Mouse (Mus musculus) hindbrain, postnatal 0 days (tissue): ENCODE measurements around the gene Iqgap2. TPM values are rescaled to one million over a fixed set of nuclear protein-coding genes. Genes with fewer than 3 reads are reported as not detected.

ENCODE experiments used
- ATAC-seq: fragments of 200-750 bp; cut with Nextera tagmentation; 2 replicates; pipeline ENCODE4 v1.8.0; 2017; ENCODE audit warnings: mild to moderate bottlenecking, moderate TSS enrichment, moderate library complexity
- DNase-seq: peaks from one replicate; pipeline ENCODE4 v3.0.0-alpha.2; 2015; ENCODE audit warnings: low spot score
- H3K27ac ChIP-seq: fragments of 300-500 bp; sonication (generic); 2 replicates; pipeline ENCODE4 v1.5.1; 2014; ENCODE audit warnings: mild to moderate bottlenecking
- H3K27me3 ChIP-seq: fragments of 300-500 bp; sonication (generic); 2 replicates; pipeline ENCODE4 v1.6.1; 2014; ENCODE audit warnings: low read length, mixed read lengths; ENCODE audit not compliant: insufficient read depth
- H3K36me3 ChIP-seq: fragments of 300-500 bp; sonication (generic); 2 replicates; pipeline ENCODE4 v1.6.1; 2014; ENCODE audit warnings: low read length, mixed read lengths; ENCODE audit not compliant: insufficient read depth
- H3K4me1 ChIP-seq: fragments of 300-500 bp; sonication (generic); 2 replicates; pipeline ENCODE4 v1.6.1; 2014; ENCODE audit warnings: antibody characterized with exemption, low read length, mixed read lengths; ENCODE audit not compliant: insufficient read depth
- H3K4me2 ChIP-seq: fragments of 300-500 bp; sonication (generic); 2 replicates; pipeline ENCODE4 v1.6.1; 2014; ENCODE audit warnings: low read depth, mild to moderate bottlenecking, low read length, moderate library complexity, mixed read lengths
- H3K4me3 ChIP-seq: fragments of 300-500 bp; sonication (generic); 2 replicates; pipeline ENCODE4 v1.5.1; 2014; ENCODE audit warnings: low read length
- H3K9ac ChIP-seq: fragments of 300-500 bp; sonication (generic); replicated peaks from 2 replicates; pipeline ENCODE4 v1.6.1; 2014; ENCODE audit warnings: mild to moderate bottlenecking, low read length, moderate library complexity, mixed read lengths
- H3K9me3 ChIP-seq: fragments of 300-500 bp; sonication (generic); 2 replicates; pipeline ENCODE4 v1.6.1; 2016; ENCODE audit warnings: low read length, mixed read lengths
- CTCF ChIP-seq: IDR thresholded peaks from 2 replicates; pipeline ENCODE4 v1.5.1; 2016; ENCODE audit warnings: antibody characterized with exemption, control low read depth, low read depth
- WGBS: fragments of 180-500 bp; shearing (Covaris S2); extraction: QIAGEN DNeasy Blood & Tissue Kit; methylation state at CpG from one replicate; pipeline ENCODE4 v1.1.7; 2014; 5-methylcytosine and 5-hydroxymethylcytosine counted together
- polyA plus RNA-seq: library from polyadenylated mRNA; unstranded; fragments of >200 nt; fragmentation: Nextera tagmentation; extraction: Ambion mirVana; gene quantifications from 2 replicates; pipeline ENCODE4 v1.2.1, GENCODE M21; 2015
- total RNA-seq: library from RNA; depleted of rRNA; stranded (reverse); fragments of >200 nt; gene quantifications from 2 replicates; pipeline ENCODE4 v1.2.3, GENCODE M21; 2014

The Iqgap2 gene
- total and polyA plus RNA-seq, 2 experiments from 2014 or later: 2.9 to 3.1 TPM

DNA sequence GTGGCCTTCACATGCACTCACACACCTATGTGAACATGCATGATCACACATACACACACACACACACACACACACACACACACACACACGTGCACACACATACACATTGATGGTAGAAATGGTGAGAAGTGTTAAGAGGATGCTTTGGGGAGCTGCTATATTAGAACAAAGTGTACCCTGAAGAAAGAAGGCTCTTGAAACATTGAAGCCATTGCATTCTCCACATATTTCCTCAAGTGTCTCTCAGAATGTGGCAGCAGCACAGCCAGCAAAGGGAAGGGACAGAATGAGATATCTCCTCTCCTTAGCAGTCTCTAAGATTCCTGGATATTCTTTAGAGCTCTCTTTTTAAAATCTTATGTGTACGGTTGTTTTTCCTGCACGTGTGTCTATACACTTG is 270.2 kb downstream of the Iqgap2 start:
- Histone ChIP-seq H3K9me3 (no peaks in the 10 kb centered on the region), H3K27me3 (no peaks in the 10 kb centered on the region), H3K36me3 (no peaks in the 10 kb centered on the region), H3K27ac (no peak overlapping the region), H3K4me3 (no peak overlapping the region), H3K4me2 (no peak overlapping the region), H3K4me1 (0 out of 2 replicates have a peak, but pooled peaks cover under 1% of the 10 kb centered on the region), H3K9ac (no peak overlapping the region)
- no peak for TF ChIP-seq CTCF
- DNase-seq: no peak
- WGBS: 81% methylated on average over 3 of the region's 3 CpGs
- no peak for ATAC-seq

DNA sequence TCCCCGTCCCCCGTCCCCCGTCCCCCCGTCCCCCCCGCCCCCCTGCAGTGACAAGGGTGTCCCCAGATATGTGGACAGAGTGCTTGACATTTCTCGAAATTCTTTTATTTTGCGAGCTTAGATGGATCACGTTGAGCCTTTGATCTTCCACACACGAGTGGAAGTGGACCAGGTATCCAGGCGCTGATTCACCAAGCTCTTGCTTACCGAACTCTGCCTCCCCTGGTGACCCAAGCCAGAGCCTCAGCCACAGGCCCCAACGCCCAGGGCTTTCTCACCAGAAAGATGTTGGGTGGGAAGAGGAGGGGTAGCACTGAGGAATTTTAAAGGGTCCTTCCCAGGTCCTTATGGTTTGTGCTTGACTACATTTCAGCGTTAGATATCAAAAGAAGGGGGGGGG is 272.9 kb downstream of the Iqgap2 start:
- Histone ChIP-seq H3K27ac (no peak overlapping the region), H3K4me2 (peak overlapping the region; percentile 95), H3K4me3 (peak overlapping the region; percentile 72), H3K4me1 (0 out of 2 replicates have a peak, but pooled peaks cover 3% of the 10 kb centered on the region), H3K27me3 (no peaks in the 10 kb centered on the region), H3K9me3 (no peaks in the 10 kb centered on the region), H3K9ac (peak overlapping the region; percentile 69), H3K36me3 (no peaks in the 10 kb centered on the region)
- 7% methylated on average over 13 of the region's 13 CpGs for WGBS
- TF ChIP-seq CTCF: no peak
- DNase-seq (no peak), ATAC-seq (peak; percentile 16; the same call in 1 of the 2 replicates)

DNA sequence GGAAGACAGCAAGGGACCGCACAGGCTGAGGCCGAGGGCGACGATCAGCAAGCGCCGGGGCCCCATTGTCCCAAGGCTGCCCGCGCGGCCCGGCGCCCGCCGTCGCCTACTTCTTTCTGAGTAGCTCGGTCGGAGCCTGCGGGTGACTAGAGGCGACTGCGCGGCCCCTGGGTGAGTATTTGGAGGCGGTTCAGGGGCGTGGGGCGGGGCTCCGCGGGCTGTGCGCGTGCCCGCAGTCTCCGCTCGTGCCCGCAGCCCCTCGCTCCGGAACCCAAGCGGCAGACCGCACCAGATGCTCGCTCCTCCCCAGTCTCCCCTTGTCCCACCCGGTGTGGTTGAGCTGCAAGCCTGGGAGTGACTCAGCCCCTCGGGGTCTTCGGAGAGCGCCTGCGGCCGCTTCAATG is 273.4 kb downstream of the Iqgap2 start, which contains the start of gene F2r:
Gene F2r (minus strand): TSS at position 179 of the 404 bp plus-strand sequence.
- WGBS: 2% methylated on average over 40 of the region's 42 CpGs
- peak within 1 kb of the TSS; percentile 57; the same call in 1 of the 2 replicates for H3K27ac ChIP-seq
- H3K4me3 ChIP-seq: peak within 1 kb of the TSS; percentile 72
- no peak for TF ChIP-seq CTCF
- no peaks in the 10 kb centered on the region for H3K36me3 ChIP-seq
- no peaks in the 10 kb centered on the region for H3K9me3 ChIP-seq
- no peaks in the 10 kb centered on the region for H3K27me3 ChIP-seq
- peak within 1 kb of the TSS; percentile 69 for H3K9ac ChIP-seq
- peak within 1 kb of the TSS; percentile 95 for H3K4me2 ChIP-seq
- ATAC-seq: peak; percentile 93
- H3K4me1 ChIP-seq: 0 out of 2 replicates have a peak, but pooled peaks cover 3% of the 10 kb centered on the region
- peak; percentile 82 for DNase-seq

DNA sequence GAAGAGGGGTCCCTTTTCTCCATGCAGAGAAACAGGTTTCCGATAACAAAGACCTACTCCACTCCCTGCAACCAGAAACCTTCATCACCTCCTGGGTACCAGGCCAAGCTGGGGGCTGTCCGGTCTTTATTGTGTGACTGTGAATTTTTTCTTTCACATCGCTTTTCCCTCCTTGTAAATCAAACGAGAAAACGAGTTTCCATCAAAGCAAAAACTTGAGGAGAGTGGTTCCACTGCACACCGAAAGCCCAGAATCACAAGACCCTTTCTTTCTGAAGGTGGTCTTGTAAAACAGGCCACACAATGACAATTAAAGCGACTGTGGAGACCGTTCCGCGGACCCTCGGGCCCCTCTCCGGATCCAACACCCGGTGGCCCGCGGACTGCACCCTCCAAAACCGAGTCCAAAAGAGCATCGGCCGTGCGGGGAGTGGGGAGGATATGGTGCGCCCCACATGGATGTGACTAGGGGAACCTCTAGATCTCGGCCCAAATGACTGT is 274.0 kb downstream of the Iqgap2 start:
- Histone ChIP-seq H3K4me3 (peak overlapping the region; percentile 72), H3K36me3 (no peaks in the 10 kb centered on the region), H3K27ac (peak overlapping the region; percentile 57; the same call in 1 of the 2 replicates), H3K9ac (peak overlapping the region; percentile 69), H3K9me3 (no peaks in the 10 kb centered on the region), H3K4me1 (0 out of 2 replicates have a peak, but pooled peaks cover 3% of the 10 kb centered on the region), H3K4me2 (peak overlapping the region; percentile 95), H3K27me3 (no peaks in the 10 kb centered on the region)
- TF ChIP-seq CTCF: no peak
- DNase-seq (peak; percentile 19), ATAC-seq (peak; percentile 14; the same call in 1 of the 2 replicates)
- 1% methylated on average over 21 of the region's 21 CpGs for WGBS

DNA sequence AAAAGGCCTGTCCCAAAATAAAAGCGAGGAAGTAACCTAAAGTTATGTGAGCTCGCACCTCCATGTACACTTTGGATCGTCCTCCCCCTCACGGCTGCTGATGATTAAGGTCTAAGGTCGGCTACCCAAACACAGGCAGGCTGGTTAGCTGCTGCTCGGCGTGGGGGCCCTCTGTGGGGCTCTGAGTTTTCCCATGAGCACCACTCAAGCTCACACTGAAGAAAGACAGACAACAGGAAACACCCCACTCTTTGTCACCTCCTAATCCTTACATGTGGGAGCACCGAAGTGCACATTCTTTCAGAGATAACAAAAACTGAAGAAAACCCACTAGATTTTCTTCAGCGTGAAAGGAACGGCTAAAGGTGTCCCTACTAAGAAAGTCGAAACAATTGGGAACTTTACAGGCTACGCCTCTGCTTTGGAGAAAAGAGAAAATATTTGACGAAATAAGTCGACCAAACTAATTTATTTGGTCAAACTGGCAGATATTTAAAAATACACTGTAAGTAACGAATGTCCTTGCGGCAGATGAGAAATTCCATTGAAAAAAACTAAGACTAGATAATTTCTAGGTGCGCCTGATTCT is 274.5 kb downstream of the Iqgap2 start:
- Histone ChIP-seq H3K4me3 (peak overlapping the region; percentile 72), H3K36me3 (no peaks in the 10 kb centered on the region), H3K27me3 (no peaks in the 10 kb centered on the region), H3K4me2 (peak overlapping the region; percentile 95), H3K4me1 (0 out of 2 replicates have a peak, but pooled peaks cover 3% of the 10 kb centered on the region), H3K9me3 (no peaks in the 10 kb centered on the region), H3K9ac (peak overlapping the region; percentile 4; the same call in 1 of the 2 replicates), H3K27ac (no peak overlapping the region)
- TF ChIP-seq CTCF: no peak
- ATAC-seq (no peak), DNase-seq (no peak)
- WGBS: 11% methylated on average over 17 of the region's 17 CpGs

DNA sequence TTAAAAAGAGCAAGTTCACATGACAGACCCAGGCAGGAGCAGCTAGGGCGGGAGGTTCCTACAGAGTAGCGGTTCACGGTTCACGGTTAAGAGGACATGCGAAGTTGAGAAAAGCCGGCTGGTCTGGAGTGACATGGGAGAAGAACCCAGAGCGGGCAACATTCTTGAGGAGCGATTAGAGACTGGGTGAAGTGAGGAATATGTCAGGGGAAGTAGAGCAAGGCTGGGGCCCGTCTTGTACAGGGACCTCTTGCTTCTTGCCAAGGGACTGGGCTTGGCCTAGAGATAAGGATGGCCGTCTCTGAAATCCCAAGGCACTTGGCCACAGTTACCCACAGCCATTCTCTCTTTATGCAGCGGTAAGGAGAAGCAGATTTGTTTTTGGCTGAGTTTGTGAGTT is 275.2 kb downstream of the Iqgap2 start:
- no peak overlapping the region; the same call in 1 of the 2 replicates for H3K9ac ChIP-seq
- H3K4me1 ChIP-seq: 0 out of 2 replicates have a peak, but pooled peaks cover 3% of the 10 kb centered on the region
- H3K4me3 ChIP-seq: peak overlapping the region; percentile 72
- DNase-seq (no peak), ATAC-seq (no peak)
- no peak for TF ChIP-seq CTCF
- H3K4me2 ChIP-seq: peak overlapping the region; percentile 95
- no peaks in the 10 kb centered on the region for H3K27me3 ChIP-seq
- H3K9me3 ChIP-seq: no peaks in the 10 kb centered on the region
- WGBS: 54% methylated on average over 11 of the region's 11 CpGs
- no peak overlapping the region for H3K27ac ChIP-seq
- no peaks in the 10 kb centered on the region for H3K36me3 ChIP-seq

DNA sequence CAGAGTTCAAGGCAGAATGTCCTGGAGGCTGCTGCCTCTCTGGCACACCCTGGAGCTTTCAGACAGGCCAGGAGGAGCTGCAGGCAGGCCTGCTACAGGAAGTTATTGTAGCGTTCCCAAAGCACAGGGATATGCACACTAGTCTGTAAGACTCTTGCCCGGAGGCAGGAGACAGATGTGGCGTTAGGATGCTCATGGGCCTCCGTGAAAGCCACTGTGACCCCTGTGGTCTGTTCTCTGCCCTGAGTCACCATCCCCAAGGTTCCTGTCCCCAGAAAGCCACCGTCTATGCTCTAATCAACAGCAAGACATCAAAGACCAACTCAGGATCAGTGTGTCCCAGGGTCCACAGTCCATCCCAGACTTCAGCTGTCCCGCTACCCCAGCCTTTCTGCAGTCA is 277.0 kb downstream of the Iqgap2 start:
- WGBS: 75% methylated on average over 6 of the region's 6 CpGs
- ATAC-seq (no peak), DNase-seq (no peak)
- no peaks in the 10 kb centered on the region for H3K9me3 ChIP-seq
- no peak overlapping the region; the same call in 1 of the 2 replicates for H3K9ac ChIP-seq
- no peak overlapping the region for H3K4me3 ChIP-seq
- H3K4me2 ChIP-seq: no peak overlapping the region
- no peak for TF ChIP-seq CTCF
- H3K27ac ChIP-seq: no peak overlapping the region
- H3K27me3 ChIP-seq: no peaks in the 10 kb centered on the region
- H3K4me1 ChIP-seq: 0 out of 2 replicates have a peak, but pooled peaks cover 3% of the 10 kb centered on the region
- no peaks in the 10 kb centered on the region for H3K36me3 ChIP-seq
